Mouse (Mus musculus) ovary, postnatal 10 days (tissue): ENCODE results near the gene Rslcan18.
"Not testable (repeated sequence)": the region's sequence is repeated elsewhere in the genome, so short reads cannot be mapped to it uniquely, and the experiment has no call there.

Source experiments
- DNase-seq: peaks from one replicate; pipeline ENCODE4 v3.0.0; 2022; ENCODE audit warnings: low spot score

The Rslcan18 gene

GRCm38 (mm10) chr13:67116163-67116562 is at the start of gene Rslcan18:
Gene Rslcan18, minus strand, starts transcription at chr13:67116263.
- DNase-seq, result not testable (repeated sequence)

DNA sequence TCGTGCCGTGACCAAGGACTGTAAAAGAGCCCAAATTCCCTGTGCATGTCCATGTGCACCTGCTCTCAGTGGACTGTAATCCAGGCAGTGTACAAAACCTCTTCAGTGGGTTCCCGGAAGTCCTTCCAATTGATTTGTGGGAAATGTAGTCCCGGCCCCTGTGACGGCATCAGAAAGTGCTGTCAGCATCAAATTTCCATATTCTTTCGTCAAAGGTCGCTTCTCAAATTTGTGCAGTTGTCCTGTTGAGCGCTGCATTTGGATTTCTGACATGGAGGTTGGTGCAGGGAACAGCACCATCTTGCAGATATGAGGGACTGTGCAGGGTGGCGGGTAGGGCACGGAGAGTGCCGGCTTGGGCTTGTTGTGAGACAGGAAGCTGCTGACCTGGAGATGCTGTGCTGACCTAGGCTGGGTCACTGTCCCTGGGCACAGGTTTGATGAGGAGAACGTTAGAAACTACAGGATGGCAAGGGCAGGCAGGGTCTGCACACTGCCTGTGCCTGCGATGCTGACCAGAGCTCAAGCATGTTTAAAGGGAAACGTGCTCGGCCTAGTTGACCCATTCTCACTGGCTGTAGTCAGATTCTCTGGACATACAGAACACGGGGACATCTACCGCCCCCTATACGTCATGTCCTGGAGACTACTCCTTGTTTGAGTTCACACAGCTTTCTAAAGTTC is 12.1 kb upstream of the Rslcan18 start:
- DNase-seq, result peak; percentile 50

DNA sequence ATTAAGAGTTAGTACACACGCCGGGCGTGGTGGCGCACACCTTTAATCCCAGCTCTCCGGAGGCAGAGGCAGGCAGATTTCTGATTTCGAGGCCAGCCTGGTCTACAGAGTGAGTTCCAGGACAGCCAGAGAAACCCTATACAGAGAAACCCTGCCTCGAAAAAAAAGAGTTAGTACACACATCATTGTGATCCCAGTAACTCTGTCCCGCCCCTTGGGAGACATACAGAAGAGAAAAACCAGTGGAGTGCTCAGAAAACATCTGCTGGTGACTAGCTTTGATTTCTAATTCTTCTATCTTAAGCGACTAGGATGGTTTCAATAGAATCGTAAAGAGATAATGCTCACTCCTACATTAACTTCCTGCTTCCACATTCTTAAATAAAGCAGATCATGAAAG is 11.4 kb upstream of the Rslcan18 start:
- DNase-seq, result not testable (repeated sequence)

DNA sequence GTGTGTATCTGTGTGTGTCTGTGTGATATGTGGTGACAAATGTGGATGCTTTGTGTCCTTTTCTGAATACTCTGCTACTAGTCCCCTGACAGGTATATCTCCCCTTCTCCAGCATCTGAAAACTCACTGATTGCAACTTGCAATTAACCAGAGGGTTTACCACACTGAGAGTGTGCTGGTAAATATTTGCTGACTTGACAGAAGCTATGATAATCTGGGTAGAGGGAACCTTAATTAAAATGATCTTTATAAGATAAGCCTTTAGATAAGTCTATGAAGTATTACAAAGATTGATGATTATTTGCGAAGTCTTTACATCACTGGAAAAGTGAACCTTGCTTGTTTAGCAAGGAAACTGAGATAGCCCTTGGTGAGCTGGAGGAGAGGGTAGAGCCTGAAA is 8.4 kb upstream of the Rslcan18 start:
- no peak for DNase-seq

DNA sequence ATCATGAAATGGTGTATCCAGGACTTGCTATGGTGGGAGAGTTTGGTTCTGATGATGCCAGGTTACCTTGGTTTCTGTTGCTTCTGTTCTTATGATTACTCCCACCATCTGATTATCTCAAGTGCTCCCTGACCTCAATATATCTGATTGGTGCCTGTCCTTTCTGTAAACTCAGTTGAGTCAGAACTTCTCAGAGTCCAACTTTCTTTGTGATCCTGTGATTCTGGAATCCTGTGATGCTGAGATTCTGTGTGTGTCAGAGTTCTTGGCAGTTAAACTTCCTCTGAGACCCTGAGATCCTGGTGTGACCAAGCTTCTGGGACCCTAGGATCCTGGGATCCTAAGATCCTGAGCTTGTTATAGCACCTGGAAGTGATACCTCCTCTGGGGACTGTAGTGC is 5.3 kb upstream of the Rslcan18 start, which contains the start of gene Zfp759:
Zfp759 (plus strand) TSS at position 301 of the 400 bp plus-strand sequence.
- DNase-seq, result not testable (repeated sequence)

GRCm38 (mm10) chr13:67113287-67113686 is 2.8 kb downstream of the Rslcan18 start:
- no peak for DNase-seq

DNA sequence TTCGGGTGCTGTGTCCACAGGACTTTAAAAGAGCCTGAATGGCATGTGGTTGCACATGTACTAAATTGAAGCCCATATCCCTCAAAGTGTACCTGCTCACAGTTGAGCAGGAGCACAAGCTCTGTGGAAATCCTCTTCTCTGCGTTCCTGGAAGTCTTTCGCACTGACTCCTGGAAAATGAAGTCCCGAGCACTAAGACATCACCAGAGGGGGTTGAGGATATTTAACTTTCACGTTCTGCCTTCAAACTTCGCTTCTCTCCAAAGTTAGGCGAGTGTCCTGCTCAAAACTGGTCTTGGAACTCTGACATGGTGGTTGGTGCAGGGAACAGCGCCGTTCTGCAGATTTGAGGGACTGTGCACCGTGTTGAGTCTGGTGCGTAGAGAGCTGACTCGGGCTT is 4.0 kb downstream of the Rslcan18 start:
- no peak for DNase-seq

DNA sequence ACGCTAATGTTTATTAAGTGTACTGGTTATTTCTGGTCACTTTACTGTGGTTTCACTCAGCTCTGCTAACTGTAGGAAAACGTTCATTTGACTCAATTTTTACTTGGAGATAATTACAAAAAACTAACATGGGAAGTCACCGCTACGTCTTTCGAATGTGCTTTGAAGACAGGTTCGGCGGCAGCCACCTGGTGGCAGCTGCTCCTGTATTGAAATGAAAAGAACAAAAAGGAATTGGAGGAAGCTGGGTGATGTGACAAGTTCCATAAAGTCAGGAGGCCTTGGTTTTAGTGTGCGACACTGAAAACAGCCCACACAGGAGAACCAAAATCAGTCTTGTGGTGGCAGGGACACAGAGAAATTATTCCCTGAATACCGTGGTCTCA is 7.2 kb downstream of the Rslcan18 start:
- DNase-seq, result no peak

DNA sequence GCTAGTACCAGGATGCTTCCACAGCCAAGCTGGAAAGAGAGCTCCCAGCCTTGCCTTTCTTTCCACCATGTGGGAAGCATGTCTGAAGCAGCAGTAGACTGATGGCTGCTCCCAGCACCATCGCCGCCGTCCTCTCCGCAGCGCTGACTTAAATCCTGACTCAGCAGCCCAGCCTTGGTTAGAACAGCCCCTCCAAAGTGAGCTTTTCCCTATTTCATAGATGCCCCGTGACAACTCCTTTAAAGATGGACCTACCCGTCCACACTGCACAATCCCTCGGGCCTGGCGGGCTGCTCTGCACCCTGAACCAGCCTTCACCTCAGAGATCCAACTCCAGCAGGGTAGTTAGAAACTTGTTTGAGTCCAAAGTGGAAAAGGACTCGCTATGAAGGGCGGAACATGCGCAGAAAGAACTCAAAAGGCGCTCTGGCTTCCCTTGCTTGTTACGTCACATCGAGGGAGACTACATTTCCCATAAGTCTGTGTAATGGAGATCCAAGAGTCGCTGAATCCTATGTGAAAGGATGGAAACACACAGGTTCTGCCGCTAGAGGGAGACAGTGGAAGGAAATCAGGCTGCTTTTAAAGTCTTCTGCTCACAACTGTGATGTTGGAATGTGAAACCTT is 7.8 kb downstream of the Rslcan18 start, which contains the start of gene Gm28557:
Gm28557 (minus strand) TSS at position 411 of the 627 bp plus-strand sequence.
- peak; percentile 60 for DNase-seq

DNA sequence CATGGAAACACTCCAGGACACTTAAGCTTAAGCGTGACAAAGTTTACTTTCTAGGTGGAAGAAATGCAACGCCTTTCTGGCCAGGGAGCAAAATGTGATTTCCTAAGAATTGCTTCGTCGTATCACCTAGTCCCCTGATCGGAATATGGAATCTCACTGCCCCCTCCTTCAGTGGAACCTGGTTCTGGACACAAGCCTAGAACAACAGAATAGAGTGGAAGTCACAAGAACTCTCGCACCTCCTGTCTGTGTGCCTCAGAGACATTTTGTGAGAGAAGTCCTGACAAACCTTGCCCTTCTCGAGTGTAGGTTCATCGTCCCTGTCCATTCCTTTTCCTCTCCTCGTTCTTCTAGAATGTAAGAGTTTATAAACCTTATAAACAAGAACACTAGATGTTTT is 8.4 kb downstream of the Rslcan18 start:
- DNase-seq, result no peak

GRCm38 (mm10) chr13:67097876-67098275 is 18.2 kb downstream of the Rslcan18 start, which contains the start of gene Zfp708:
Gene Zfp708, minus strand, starts transcription at chr13:67097976.
- no peak for DNase-seq

DNA sequence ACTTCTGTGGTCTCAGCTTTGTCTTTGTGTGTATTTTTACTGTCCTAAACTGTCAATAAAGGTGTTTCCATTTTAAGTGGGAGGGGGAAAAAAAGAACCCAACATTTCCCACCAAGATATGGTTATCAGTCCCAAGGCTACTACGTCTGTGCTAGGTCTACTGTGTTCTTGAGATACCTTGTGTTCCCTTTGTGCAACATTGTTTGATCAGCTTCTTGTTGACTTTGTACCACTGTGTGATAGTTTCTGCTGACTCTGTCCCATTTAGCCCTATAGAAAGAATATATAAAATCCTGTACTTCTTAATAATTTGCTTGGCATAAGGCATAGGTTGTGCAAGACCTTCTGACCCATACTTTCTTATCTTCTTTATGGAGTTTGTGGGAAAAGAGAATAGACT is 25.9 kb downstream of the Rslcan18 start:
- DNase-seq, result no peak

- no peak for DNase-seq
These were observed 34.1 kb downstream of the Rslcan18 start for GRCm38 (mm10) chr13:67081946-67082345.

GRCm38 (mm10) chr13:67081142-67081713 is 34.8 kb downstream of the Rslcan18 start:
- DNase-seq, result peak; percentile 39

- no peak for DNase-seq
These were observed 38.8 kb downstream of the Rslcan18 start for GRCm38 (mm10) chr13:67077244-67077643.

DNA sequence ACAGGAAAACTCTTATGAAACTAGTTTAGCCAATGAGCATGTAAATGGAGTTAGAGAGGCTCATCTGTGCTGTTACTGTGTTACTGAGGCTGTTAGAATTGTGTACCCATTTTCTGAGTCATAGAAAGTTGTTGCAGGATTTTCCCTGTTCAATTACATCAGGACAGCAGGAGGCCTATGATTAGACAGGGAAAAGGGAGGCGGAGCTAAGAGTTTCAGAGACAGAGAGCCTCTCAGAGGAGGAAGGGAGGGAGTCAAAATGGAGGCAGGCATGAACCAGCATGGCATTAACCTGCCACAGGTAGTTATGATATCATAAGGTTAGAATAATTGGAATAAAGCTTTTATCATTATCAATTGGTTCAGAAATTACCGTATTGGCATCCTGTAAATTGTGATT is 43.3 kb downstream of the Rslcan18 start:
- no peak for DNase-seq

DNA sequence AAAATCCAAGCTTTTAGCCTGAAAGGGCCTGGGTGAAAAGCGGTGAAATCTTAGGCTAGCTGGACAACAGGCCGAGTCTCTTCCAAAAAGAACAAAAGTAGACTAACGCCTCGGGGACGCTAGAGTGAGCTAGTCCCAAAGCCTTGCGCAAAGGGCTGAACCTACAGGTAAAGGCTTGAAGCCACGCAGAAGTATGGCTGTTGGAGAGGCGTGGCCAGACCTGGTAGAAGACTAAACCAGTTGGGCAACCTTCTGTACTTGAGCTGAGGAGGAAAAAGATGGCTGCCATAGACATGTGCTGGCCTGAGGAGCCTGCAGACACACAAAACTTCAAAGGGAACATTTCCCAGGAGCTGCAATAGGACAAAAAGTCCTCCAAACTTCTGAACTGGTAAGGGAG is 50.7 kb downstream of the Rslcan18 start:
- no peak for DNase-seq

DNA sequence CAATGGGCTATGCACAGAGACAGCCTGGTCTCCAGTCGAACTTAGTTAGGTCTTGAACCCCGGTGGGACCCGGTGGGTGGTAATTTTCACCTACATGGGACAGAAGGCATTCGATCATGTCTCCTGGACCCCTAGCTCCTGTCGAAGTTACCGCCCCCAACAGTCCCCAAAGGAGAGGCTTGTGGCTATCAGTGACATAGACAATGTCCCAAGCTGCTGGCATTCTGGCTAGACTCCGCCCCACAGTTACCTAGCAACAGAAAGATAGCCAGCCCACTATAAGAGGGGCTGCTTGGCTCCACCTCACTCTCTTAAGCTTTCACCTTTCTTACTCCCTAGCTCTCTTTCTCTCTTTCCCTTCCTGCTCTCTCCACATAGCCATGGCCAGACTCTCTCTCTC is 53.6 kb downstream of the Rslcan18 start:
- no peak for DNase-seq

GRCm38 (mm10) chr13:67060786-67061358 is 55.2 kb downstream of the Rslcan18 start, which contains the start of gene Zfp712:
Gene Zfp712, minus strand, starts transcription at chr13:67061170.
- DNase-seq, result peak; percentile 75

DNA sequence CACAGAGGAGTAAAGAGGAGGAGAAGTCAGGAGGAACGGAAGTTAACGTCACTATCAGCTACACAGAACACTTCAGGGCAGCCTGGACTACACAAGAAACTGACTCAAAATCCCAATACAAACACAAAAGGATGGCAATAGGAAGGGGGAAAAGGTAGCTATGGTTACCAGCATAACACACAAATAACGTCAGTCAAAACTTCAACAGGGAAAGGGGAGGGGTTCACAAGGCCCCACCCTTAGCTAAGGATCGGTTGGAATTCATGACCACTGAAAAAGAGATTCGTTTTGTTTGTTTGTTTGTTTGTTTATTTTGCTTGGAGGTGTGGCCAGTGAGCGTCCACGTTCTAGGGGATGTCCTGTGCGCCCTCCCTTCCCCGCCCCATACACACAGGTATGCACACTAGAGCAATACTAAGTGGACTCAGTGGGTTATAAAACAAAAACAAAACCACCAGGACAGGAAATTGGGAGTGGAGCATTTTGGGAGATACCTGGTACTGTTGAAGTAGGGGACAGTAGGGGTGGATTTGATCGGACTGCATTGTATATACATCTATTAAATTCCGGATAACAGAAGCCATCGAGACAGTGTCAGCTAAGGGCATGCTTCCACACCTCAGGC is 55.8 kb downstream of the Rslcan18 start:
- DNase-seq, result no peak
